Mouse (Mus musculus) C2C12 (cell line): ENCODE measurements at regions not wholly inside any gene's neighbourhood (a gene's known extent, or its start where the extent isn't known, plus 50 kb on each side); places are given as distances from the start of the nearest gene placed in this dataset.

Experiments used
- CEBPB ChIP-seq: IDR thresholded peaks from one replicate; pipeline ENCODE4 v1.6.1; 2011; ENCODE audit warnings: low read depth, mild to moderate bottlenecking, control low read depth, moderate library complexity
- CTCF ChIP-seq: IDR thresholded peaks from one replicate; pipeline ENCODE4 v1.5.1; 2011; ENCODE audit not compliant: control insufficient read depth, insufficient read depth, insufficient read length
- MAX ChIP-seq: IDR thresholded peaks from one replicate; pipeline ENCODE4 v1.6.1; 2011; ENCODE audit warnings: mild to moderate bottlenecking, control low read depth
- MYOG ChIP-seq: IDR thresholded peaks from one replicate; pipeline ENCODE4 v1.6.1; 2011; ENCODE audit not compliant: control insufficient read depth, insufficient read length; ENCODE audit errors: extremely low read depth

DNA sequence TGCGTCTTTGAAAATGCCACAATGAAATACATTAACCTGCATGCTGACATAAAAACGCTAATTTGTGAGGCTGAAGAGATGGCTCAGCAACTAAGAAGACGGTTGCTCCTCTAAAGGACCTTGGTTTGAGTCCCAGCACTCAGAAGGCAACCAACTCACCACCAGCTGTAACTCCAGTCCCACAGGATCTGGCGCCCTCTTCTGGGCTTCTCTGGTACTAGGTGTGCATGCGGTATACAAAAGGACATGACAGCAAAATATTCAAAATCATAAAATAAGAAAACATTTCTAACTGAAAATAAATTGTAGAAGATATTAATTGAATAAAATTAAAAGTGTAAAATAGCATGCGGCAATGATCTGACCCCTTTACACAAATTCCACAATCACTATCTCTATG is 1539.7 kb upstream of the Gulo start:
- TF ChIP-seq CTCF = no peak
- no peak for TF ChIP-seq MYOG
- no peak for TF ChIP-seq MAX
- no peak for TF ChIP-seq CEBPB
